Mouse (Mus musculus) large intestine, adult 2 months (tissue): ENCODE data around the gene Tgfb3. TPM values are rescaled to one million over a fixed set of nuclear protein-coding genes. Genes with fewer than 3 reads are reported as not detected.

Experiments used
- DNase-seq: peaks from one replicate; pipeline ENCODE4 v3.0.0-alpha.2; 2012; ENCODE audit warnings: low read depth, low spot score
- WGBS: fragments of 180-500 bp; shearing (Covaris S2); methylation state at CpG from one replicate; pipeline ENCODE4 v1.1.7; 2018; 5-methylcytosine and 5-hydroxymethylcytosine counted together
- polyA plus RNA-seq: library from polyadenylated mRNA; depleted of rRNA; stranded (reverse); fragments of >200 nt; gene quantifications from 2 replicates; pipeline ENCODE4 v1.2.3, GENCODE M21; 2012

The Tgfb3 gene
- polyA plus RNA-seq, 1 experiment, result 5.8 TPM

DNA sequence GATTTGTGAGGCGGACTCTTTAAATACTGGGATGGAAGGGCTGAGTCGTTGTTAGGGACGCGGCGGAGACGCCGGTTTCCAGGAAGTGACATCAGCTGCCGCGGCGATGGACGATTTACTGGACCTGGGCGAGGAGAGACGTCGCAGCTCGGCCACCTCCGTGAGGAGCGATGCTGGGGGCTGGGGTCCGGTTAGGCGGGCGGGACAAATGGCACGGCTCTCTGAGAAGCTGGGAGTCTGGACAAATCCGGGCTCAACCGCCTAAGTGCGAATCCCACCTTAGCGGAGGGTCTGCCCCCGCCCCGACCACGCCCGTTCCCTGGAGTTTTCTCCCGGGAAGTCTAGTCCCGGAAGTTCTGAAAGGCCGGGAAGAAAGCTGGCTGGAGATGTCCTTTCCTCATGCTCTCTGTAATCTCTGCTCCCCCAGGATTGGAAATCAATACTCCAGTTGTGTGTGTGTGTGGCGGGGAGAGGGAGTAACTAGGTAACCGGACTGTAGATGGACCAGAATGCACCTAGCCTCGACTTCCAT lies 3.7 kb upstream of the Tgfb3 start, which contains the start of gene Ift43:
Gene Ift43 (plus strand): TSS at position 61 of the 532 bp plus-strand sequence.
- under 1% methylated on average over 35 of the region's 35 CpGs for WGBS
- DNase-seq, result peak; percentile 75

DNA sequence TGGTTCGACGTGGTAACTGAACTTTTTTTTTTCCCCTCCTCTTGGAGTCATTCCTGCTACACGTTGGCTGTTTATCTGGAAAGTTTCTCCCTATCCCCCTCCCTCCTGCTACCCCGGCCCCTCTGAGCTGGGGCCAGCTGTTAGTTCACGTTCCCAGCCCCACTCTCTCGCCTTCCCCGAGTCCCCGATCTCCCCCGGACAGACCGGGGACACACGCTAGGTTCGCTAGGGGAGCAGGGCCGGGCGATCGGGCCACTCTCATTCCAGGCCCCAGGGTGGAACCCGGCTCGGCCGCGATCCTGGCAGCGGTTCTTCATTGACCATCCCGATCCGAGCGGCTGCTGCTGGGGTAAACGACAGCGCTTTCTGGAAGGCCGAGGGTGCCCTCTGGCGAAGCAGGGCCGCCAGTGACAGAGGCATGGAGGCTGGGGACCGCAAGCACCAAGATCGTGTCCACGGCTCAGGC lies 394 bp upstream of the Tgfb3 start:
- DNase-seq, result peak; percentile 56
- 2% methylated on average over 31 of the region's 31 CpGs for WGBS

DNA sequence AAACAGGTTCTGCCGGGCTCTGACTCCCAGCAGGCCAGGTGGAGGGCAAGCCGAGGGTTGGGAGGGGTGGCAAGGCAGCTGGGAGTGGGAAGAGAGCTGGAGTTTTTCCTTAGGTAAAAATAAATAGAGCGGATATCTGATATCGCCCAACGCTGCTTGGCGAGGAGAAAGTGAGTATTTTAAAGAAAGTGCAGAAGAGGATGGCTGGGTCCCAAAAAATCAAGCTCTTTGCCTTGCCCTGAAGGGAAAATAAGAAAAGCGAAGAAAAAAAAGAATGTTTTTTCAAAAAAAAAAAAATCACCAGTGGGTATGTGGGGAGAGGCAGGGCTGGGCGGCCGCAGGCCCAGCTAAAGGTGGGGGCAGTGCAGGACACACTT lies 677 bp downstream of the Tgfb3 start:
- WGBS, result 58% methylated on average over 9 of the region's 9 CpGs
- DNase-seq, result no peak

DNA sequence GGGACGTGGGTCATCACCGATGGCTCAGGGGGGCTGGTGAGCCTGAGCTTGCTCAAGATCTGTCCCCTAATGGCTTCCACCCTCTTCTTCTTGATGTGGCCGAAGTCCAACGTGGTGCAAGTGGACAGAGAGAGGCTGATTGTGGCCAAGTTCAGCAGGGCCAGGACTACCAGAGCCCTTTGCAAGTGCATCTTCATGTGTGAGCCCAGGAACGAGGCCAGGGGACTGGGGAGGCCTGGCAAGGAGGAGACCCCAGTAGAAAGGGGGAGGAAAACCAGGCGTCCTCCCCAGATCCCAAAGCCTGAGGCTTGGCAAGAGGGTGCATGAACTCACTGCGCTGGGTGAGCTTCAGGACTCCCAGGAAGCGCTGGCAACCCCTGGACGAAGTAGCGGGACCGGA lies 1.1 kb downstream of the Tgfb3 start:
- 56% methylated on average over 11 of the region's 11 CpGs for WGBS
- DNase-seq, result no peak

DNA sequence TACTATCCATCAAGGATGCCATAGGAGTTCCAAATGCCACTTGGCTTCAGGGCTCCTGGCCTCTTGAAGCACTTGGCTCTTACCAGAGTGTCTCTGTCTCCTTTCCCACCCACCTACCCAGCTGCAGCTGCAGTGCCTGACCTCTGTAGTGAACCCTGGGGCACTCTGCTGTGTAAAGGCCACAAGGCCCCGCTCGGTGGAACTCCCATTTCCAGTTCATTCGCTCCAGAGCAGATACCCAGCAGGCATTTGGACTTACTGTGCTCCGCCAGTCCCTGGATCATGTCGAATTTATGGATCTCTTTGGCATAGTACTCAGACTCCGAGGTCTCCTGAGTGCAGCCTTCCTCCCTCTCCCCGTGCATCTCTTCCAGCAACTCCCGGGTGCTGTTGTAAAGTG lies 1.5 kb downstream of the Tgfb3 start:
- no peak for DNase-seq
- 54% methylated on average over 8 of the region's 8 CpGs for WGBS

DNA sequence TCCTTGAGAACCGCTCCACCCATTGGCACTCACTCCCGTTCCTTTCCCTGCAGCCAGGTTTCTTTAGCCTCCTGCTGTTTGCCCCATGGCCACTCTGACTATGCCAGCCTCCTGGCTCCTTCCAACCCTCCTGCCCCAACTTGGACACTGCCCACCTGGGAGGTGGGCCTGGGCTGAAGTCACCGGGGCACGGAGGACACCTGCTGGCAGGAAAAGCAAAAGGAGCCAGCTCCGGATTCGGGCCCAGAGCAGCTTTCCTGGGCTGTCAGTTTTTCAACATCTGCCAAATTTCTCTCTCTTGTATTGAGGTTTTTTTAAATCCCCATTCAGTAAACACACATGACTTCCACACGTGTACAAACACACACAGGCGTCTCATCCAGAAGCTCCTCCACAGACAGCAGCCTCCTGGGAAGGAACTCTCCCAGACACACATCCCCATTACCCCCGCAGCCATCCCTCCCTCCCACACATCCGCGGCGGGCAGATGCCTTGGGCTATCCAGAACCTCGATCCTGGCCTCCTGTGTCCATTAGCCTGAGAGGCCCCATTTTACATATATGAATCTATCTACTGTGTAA lies 2.4 kb downstream of the Tgfb3 start:
- DNase-seq, result no peak
- WGBS, result 17% methylated on average over 13 of the region's 13 CpGs

DNA sequence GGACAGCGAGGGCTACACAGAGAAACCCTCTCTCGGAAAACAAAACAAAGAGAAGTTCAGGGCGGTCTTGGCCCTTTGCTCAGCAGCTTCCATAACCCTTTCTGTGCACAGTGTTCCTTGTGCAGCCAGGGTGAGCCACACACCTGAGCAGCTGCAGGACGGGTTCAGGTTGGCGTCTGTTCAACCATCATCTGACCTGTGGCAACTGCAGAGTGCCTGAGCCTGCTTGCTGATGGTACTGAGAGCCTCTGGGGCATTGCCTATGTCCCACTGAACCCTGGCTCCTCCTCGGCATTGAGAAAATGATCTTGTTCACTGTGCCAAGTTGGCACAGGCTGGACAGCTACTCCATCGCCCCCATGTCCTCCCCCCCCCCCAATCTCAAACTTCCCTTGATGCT lies 3.5 kb downstream of the Tgfb3 start:
- no peak for DNase-seq
- 70% methylated on average over 7 of the region's 7 CpGs for WGBS

DNA sequence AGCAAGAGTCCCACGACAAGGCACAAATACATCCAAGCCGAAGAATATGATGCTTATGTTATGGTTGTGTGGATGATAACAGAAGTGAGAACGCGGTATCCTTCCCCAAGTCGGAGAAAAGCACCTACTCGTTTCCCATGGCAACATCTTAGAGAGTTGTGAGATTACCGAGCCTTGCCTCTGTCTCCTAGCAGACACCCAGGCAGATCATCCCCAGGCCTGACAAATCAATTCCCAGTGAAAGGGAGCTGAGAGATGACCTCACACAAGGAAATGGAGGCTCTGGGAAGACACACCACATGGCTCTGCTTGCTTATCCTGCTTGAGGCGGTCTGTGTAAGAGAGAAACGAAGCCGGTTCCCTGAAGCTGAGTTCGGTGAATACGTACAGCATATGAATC lies 4.2 kb downstream of the Tgfb3 start:
- DNase-seq, result no peak
- WGBS, result 85% methylated on average over 12 of the region's 12 CpGs

DNA sequence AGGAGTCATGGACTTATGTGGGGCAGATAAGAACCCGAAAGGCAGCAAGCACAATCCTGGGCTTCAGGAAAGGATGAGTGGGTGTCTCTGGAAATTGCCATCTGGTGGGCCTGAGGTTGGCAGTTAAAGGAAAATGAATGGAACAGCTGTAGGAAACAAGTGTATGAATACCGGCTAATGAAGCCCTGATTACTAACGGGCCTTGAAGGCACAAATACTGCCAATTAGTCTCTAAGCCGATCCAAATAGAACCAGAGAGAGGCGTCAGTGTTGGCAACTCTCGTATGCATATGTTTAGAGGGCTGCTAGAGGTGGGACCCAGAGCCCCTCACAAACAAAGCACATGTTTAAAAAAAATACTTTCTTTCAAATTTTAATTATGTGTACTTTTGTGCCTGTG lies 7.4 kb downstream of the Tgfb3 start:
- DNase-seq, result no peak
- 93% methylated on average over 6 of the region's 6 CpGs for WGBS

DNA sequence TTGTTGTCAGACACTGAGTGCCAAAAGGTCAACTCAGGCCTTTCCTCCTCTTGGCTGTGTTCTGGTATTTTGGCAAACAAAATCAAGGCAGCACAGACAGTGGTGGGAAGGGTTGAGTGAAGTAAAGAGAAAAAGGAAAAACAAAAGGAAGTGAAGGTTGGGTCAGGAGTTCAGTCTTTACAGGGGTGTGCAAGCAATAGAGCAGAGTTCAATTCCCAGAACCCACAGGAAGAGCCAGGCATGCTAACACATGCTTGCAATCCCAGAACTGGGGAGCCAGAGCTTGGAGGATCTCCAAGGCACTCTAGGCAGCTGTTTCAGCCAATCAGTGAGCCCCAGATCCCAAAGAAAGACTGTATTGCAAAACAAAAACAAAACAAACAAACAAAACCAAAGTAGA lies 14.0 kb downstream of the Tgfb3 start:
- no peak for DNase-seq

DNA sequence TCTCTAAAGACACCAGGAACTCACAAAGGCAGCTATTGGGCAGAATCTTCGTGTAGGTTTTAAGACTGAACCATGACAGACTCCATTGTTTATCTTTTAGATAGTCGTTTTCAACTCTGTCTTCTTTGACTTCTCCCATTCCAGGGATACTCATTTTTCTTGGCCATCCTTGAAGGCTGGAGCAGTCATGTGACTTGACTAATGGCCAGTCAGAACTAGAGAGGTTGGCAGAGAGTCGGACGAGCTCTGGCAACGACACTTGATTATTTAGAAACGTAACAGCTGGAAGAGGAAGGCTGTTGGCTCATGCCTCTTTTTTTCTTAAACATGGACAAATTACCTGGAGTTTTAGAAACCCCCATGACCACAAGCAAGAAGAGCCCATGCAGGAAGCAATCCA lies 19.5 kb downstream of the Tgfb3 start:
- 72% methylated on average over 6 of the region's 6 CpGs for WGBS
- DNase-seq, result no peak

DNA sequence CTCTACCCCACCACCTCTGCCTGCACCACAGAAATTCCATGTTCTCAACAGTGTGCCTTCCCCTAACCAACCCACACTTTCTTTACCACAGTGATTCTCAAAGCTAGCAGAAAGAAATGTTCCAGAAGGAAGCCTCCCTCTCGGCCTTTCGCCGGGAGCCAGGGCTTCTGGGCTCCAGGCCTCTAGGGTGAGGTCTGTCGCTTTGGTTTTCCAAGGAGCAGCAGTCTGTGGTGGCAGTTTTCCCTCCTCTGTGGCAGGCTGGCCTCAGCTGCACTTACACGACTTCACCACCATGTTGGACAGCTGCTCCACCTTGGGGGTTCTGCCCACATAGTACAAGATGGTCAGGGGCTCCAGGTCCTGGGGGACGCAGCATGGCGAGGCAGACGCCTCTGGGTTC lies 21.3 kb downstream of the Tgfb3 start:
- no peak for DNase-seq
- 87% methylated on average over 8 of the region's 8 CpGs for WGBS

DNA sequence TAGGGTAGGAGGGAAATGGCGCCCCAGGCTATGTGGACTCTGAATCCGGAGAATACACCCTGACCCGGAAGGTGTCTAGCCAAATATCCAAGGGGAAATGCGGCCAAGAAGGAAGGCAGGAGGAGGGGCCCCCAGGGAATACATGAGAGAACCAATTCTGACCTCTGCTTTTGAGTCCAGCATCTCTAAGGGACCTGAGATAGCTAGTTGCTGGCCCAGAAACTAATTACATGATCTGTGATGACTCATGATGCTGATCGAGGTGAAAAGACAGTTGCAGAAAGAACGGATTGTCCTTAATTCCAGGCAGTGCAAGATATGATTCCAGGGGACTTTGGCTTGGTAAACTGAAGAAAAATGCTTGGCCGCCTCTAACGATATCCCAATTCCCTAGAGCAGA lies 21.9 kb downstream of the Tgfb3 start:
- 79% methylated on average over 8 of the region's 8 CpGs for WGBS
- no peak for DNase-seq

DNA sequence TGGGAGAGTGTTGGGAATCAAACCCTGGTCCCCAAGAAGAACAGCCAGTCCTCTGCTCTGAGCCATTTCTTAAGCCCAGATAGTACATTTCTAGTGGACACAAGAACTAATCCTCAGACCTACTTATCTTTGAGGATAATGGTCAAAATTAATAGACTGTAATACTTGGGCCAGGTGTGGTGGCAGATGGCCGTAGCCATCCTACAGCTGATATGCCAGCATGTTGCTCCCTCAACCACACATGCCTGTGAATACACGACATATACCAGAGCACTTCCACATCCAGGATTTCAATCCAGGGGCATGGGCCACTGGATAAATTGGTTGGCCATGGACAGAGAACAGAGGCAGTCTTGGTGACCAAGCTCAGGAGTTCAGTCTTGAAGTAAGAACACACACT lies 23.5 kb downstream of the Tgfb3 start:
- DNase-seq, result no peak
- WGBS, result 93% methylated on average over 2 of the region's 2 CpGs

DNA sequence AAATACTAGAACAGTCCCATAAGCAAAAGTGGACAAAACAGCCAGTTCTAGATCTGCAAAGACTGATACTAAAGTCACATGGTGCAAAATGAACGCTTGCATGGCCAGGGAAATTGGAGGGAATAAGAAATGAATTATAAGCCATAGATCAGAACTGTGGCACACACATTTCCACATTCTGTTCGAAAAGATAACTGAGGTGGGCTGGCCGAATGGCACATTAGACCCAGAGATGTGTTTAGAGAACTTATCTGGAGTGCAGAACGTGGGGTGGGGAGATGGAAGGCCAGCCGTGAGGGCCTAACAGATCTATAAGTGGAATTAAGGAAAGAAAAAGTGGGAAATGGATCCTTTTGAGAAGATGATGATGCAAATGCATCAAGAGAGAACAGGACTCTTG lies 27.4 kb downstream of the Tgfb3 start:
- 90% methylated on average over 5 of the region's 5 CpGs for WGBS
- no peak for DNase-seq

DNA sequence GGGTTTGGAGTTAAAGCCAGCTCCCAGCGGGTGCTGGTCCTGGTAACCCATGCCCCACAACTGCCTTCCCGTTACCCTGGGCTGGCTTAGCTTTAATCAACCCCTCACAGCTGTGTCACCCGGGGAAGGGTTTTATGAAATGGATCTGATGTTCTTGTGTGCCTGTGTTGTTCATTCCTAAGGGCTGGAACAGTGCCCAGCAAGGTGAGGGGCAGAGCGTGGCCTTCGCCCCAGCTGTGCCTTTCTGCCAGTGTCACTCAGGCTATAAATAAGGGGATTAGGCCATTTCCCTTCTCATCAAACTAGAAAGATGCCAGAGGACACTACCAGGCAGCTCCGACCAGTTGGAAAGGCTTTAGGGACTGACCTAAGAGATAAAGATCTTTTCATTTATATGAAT lies 29.0 kb downstream of the Tgfb3 start:
- no peak for DNase-seq
- WGBS, result 79% methylated on average over 6 of the region's 6 CpGs

DNA sequence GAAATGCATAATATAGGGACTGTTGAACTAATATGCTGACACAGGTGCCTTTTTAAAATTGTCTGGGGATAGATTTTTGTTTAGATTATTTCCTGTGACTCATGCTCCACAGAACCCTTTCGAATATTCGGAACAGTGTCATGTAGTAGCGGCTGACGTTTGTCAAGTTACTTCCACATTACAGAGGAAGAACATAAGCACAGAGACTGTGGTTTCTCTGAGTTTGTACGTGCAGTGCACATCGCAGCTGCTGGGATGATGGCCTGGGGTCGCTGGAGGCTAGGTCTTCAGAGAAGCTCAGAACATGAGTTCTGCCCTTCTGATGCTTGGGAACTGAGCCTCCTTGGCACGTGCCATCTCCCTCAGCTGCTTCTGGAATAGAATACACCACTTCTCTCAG lies 31.5 kb downstream of the Tgfb3 start:
- no peak for DNase-seq
- WGBS, result 68% methylated on average over 8 of the region's 8 CpGs

DNA sequence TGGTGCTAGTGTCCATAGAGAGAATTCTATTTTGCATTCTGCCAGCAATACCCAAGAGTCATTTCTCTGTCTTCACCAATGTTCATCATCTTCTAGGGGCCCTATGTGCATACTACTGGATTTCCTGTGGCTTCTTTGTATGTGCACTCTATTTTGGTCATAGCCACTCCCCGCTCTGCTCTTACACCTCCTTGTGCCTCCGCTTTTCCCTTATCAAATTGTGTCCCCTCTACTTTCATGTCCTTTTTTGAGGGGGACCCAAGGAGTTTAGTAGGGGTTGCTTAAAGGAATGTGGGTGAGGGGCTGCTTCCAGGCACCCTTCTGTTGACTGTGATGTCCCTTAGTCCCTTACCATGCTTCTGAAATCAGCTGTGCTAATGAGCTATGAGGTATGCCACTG lies 32.1 kb downstream of the Tgfb3 start:
- no peak for DNase-seq
- 92% methylated on average over 2 of the region's 2 CpGs for WGBS

DNA sequence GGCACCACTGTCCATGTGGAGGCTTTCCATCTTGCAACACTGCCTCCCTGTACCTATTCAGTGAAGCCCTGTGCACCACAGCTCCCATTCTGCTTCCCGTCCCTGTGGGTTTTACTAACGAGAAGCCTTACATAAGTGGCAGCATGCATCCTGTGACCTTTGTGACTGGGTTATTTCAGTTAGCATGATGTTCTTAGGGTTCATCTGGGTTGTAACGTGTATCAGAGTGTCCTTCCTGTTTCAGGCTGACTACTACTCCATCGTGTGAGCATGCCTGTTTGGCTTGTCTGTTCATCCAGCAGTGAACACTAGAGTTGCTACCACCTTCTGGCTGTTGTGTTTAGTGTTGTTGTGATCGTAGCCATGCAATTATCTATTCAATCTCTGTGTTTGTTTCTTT lies 32.7 kb downstream of the Tgfb3 start:
- DNase-seq, result no peak
- 72% methylated on average over 5 of the region's 5 CpGs for WGBS

DNA sequence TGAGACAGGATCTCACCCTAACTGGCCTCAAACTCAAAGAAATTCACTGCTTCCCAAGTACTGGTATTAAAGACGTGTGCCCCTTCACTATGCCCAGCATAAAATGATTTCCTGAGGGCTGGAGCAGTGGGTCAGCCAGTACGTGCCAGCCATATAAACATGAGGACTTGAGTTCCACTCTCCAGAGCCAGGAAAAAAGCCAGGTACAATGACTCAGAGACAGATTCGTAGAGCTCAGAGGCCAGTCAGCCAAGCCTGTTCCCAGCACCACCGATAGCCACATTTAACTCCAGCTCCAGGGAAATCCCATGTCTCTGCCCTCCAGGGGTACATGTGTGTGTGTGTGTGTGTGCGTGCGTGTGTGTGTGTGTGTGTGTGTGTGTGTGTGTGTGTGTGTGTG lies 39.1 kb downstream of the Tgfb3 start:
- 77% methylated on average over 6 of the region's 6 CpGs for WGBS
- DNase-seq, result no peak

DNA sequence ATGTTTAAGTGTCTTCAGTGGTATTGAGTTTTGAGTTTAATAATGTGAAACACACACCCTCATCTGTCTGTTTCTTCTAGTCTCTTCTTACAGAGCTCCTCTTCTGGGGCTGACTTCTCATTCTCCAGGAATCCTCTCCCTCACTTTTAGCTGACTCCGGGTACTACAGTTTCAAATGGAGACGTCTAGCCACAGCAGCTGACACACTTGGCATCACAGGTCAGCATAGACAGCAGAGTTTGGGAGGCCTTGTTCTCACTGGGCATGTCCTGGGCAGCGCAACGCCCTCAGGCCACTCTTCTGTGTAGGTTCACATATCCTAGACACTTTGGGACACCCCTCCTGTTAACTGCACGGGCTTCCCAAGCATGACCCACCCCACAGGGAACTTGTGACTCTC lies 39.8 kb downstream of the Tgfb3 start:
- 83% methylated on average over 5 of the region's 5 CpGs for WGBS
- no peak for DNase-seq

DNA sequence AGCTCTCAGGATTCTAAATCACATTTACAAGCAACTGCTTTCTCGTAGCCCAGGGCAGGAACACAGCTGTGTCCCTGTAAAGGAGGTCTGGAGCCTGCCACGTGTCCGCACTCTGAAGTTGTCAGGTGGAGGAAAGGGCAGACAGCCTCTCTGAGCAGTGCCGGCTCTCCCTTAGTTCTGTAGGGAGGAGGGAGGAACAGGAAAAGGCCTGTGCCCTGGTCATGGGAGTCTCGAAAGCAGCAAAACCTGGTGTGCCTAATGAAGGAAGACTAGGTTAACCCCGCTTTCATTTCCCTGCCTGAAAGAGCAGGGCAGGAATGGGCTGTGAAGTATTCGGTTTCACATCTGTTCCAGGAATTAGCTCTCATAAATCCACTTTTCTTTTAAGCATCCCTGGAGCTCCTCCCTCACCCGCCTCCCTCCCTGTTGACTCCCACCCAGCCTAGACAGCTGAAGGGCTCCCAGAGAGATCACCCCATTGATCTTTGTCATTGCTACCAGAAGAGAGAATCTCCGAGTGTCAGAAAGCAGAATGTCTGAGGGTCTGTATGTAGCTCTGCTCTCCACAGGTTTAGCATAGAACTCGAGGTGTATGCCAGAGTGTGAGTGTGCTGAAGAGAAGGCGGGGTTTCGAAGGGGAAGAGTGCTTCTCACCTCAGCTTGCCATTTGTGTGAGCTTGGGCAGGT lies 41.5 kb downstream of the Tgfb3 start:
- WGBS, result 63% methylated on average over 12 of the region's 12 CpGs
- DNase-seq, result no peak
